Mouse (Mus musculus) R1 (cell line): Measurements from ENCODE around the gene Slc51b.

Experiments
- DNase-seq: peaks from one replicate; pipeline ENCODE4 v3.0.0-alpha.2; 2018; ENCODE audit warnings: low read depth, low spot score

Gene Slc51b

DNA sequence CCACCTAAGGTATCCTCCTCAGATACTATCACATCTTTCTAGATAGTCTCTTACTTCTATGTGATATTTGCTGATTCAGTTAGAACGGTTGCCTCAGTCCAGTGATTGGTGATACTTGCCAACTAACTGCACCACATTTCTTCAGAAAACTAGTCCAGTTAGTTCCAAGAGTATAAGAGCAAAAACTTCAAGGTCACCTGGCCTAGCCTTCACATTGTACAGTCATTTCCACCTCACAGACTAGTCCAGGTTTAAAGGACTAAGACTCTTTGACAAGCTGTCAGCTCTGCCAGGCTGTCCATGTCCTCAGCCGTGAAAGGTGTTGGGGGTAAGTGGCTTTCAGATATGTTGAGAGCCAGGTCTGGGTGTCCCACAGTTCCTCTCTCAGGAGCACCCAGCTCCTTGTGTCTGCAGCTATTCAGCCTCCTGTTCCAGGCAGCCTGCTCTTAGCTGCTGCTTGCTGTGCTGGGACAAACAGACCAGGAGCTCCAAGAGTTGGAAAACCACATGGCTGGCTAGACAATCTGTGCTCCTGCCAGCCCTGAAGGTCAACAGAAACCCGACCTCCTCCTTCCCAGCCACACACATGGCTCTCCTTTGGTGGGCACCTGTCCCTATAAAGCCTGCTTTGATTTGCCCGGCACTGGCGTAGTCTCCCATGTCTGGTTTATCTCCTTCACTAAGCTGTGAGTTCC, 48.1 kb downstream of the Slc51b start:
- DNase-seq = no peak

DNA sequence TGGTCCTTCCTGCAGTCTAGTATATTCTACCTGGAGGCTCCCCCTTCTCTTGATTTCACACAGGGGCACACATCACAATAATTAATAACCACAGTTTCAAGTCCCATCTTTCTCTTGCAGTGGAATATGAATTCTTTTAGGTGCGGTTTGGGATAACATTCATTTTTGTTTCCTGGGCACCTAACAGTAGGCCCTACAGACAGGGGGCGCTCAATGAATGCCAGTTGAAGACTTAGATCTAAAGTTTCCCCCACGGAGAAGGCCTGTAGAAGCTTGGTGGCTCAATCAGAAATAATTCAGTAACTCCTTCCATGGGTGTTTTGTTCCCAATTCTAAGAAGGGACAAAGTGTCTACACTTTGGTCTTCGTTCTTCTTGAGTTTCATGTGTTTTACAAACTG, 50.3 kb downstream of the Slc51b start:
- peak; percentile 52 for DNase-seq

DNA sequence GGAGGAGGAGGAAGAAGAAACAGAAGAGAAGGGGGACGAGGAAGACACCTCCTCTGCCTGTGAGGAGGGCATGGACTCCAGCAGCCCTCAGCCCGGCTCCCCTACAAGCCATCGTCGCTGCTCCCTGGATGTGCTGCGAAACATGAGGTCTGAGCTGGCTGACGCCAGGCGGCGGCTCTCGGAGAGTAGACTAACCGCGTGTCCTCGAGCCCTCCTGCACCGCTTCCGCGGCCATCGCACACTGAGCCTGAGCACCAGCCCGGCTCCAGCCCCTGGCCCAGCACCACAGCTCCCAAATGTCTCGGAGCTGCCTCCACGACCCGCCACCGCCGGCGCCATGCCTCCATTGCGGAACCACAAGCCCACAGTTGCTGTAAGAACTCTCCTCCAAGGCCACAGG, 51.0 kb downstream of the Slc51b start:
- peak; percentile 21 for DNase-seq

DNA sequence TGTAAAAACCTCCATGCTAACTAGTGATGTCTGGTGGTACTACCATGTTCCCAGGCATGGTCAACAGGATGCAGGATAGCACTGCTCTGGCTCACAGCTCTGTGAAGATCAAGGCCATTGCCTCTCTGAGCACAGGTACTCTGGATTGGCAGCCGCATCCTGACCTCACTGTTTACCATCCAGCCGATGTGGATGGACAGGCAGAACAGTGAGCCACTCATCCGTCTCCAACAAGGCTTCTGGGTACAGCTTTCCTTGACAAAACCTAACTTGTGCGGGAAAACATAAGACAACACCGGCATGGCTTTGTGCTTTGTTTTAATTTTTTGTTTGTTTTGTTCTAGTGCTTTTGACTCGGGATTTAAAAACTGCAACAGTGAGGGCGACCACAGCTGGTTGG, 57.0 kb downstream of the Slc51b start:
- DNase-seq = no peak

DNA sequence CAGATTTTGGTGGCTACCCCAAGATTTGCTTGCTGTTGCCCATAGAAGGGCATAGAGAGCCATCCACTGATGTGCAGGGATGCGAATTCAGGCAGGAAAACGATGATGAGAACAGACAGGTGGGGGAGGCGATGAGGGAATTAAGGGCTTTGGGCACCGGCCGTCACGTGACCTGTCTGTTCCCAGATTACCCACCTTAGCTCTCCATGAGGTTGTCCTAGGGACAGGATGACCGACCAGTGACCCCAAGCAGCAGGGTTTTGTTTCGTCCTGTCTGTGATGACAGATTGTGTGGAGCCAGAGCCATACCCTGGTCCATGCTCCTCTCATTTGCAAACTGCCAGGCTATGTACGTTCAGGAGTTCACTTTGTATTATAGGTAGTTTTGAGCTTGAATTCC, 59.1 kb downstream of the Slc51b start:
- DNase-seq = no peak
